Mouse (Mus musculus) adrenal gland, postnatal 36 days (tissue): Measurements from ENCODE around the gene Epb41. TPM values are rescaled to one million over a fixed set of nuclear protein-coding genes. Genes with fewer than 3 reads are reported as not detected.

ENCODE experiments used
- DNase-seq, 2 experiments: peaks; one replicate each; pipeline ENCODE4 v3.0.0; 2021; ENCODE audit warnings: mixed read lengths in 1 of 2
- total RNA-seq, 2 experiments: library from RNA; stranded (reverse); gene quantifications; 2 replicates each; pipeline ENCODE4 v1.2.3; 2021

Gene Epb41
- total RNA-seq, 2 experiments from 2014 or later = 45.8 to 63.6 TPM

DNA sequence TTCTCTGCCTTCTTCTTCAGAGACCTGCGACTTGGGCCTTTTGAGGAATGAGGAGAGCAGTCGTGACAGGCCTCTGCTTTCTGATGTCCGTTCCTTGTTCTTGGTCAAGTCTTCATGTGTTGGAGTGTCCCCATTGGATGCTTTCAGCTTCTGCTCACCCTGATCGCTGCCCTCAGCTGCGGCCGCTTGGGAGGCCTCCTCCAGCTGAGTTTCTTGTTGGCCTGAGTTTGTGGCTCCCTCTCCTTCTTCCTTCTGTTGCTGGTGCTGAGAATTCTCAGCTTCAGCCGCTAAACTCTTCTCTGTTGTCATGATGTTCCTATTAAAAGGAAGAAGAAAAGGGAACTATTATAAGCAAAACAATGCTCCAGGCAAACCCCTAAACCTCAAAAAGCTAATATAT is 68.0 kb downstream of the Epb41 start:
- DNase-seq = no peak

DNA sequence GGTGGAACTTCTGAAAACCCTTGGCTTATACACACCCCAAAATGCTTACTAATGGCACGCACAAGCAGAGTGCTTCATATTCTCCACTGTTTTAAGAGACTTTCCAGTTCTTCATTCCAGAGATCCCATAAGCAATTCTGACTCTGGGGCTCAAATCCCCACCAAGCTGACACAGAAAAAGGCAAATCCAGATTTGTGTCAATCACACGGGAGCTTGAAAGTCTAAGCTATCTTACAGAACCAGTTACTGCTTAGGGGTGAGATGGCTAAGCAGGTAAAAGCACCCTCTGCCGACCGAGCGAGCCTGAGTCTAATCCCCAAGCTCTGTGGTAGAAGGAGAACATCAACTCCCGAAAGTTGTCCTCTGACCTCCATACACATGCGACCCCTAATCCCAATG is 76.5 kb downstream of the Epb41 start:
- DNase-seq = no peak

DNA sequence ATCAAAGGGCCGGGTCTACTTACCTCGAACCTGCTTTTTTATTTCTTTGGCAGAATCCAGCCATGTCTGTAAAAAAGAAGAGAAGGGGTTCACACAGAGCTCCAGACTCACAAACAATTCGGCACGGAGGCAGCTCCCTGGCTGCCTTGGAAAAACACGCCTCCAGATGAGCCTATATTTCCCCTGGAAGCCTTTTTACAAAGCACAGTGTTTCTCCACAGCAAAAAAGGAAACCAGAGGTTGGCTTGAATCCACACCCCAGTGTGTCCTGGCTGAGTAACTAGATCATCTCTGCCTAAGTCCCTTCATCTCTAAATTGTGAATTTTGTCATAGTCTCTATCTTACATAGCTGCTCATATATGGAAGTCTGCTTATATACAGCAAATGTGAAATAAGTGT is 77.6 kb downstream of the Epb41 start:
- no peak for DNase-seq

DNA sequence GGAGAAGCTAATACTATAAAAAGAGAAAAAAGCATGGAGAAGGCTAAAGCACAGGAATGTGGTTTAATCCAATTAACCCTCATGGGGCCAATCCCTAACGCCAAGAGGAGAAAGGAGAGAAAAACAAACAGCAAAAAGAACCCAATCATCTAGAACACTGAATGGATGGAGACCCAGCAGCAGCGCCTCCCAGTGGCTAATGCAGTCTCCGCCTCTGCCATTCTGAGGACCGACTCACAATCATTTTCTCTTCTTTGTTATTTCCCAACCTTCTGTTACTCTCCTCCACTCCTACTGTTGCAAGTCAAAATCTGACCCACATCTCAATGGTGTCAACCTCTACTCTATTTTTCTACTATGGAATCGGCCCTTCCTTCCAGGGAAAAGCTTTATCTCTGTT is 78.1 kb downstream of the Epb41 start:
- DNase-seq = peak in 1 of 2 experiments; percentile 11

DNA sequence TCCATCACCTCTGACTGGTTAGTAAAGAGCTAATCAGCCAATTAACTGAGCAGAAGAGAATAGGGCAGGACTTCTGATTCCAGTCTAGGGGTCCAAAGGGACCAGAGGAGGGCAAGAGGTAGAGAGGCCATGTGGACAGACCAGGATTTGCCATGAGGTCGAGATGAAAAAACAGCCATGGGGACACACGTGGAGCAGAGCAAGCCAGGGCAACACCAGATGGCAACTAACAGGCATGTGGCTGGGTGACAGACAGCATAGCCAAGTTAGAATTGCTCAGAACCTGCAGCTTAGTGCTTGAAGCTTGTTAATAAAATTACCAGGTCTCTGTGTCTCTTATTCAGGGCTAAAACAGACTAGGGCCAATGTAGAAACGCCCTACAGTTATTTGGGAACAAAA is 81.3 kb downstream of the Epb41 start:
- no peak for DNase-seq

DNA sequence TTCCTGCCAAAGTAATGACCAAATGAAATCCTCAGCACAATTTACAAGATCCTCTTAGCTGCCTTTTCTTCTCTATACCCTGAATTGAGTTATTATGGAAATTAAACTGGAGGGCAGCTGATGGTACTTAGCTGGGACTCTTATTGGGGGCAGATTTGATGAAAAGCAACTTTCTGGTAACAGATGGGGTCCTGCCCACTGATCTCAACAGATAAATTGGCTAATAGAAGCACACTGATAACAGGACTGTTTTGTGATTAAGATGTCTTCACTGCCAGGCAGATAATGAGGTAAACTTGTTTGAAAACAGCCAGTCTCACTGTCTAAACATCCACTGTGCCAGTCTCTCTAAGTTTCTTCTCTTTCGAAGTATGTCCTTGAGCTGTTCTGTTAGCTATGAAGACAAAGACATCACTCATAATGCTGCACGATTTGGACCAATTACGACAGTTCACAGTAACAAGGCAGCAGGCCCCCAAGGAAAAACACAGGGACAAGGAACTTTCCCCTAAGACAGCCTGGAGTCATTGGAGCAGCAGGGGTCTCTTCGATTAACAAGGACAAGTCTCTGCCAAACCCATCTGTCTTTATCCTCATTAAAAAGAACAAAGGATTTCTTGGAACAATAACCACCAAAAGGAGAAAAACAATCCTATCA is 92.1 kb downstream of the Epb41 start:
- no peak for DNase-seq

DNA sequence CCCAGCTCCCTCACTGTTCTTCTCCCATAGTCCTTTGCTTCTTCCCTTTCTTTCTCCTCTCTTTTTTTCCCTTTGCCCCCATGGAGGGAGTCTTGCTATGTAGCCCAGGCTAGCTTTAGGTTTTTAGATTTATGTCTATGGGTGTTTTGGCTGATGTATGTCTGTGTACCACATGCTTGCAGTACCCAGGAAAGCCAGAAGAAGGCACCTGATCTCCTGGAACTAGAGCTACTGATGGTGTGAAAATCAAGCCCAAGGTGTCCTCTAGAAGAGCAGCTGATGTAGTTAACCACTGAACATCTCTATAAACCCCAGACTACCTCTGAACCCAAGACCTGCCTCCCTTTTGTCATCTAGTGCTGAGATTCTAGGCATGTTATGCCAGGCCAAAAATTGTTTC is 93.4 kb downstream of the Epb41 start:
- no peak for DNase-seq

DNA sequence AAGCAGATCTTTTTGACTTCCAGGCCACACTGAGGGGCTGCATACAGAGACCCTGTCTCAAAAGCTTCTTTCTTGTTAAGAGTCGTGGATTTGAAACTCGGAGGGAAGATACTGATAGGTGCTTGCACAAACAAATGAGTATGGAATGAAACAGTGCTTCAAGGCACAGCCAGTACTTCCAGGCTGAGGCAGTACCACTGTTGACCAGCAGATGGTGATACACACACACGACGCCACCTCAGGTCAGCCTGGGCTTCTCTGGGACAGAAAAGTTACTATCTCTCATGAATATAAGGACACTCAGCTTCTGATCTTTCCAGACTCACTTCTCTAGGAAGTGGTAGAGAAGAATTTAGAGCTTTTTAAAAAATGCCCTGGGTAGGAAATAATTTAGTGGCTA is 97.9 kb downstream of the Epb41 start:
- DNase-seq = peak; percentile 80 to 81

DNA sequence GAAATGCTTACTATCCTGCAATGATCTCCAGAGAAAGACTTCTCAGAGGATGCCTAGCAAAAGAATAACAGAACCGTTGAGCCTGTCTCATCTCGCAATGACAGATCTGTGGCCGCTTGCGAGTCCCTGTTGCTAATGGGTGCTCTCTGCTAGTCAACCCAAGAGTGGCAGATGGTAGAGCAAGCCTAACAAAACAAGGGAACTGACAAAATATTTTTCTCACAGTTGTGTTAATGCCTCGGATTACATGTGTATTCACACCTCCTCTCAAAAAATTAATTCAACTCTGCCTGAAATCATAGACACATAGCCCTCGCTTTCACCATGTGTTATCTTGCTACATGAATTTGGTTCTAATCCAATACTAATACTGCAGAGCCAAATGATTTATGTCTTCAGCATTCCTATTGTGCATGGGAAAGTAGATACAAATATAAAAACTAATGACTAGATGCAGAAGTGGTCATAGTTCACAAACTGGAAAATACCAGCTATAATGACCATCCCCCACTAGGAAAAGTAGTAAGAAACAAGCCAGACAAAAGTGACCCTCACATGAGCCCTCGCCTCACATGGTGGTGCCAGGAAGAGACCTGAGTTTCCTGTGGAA is 104.8 kb downstream of the Epb41 start:
- no peak for DNase-seq

DNA sequence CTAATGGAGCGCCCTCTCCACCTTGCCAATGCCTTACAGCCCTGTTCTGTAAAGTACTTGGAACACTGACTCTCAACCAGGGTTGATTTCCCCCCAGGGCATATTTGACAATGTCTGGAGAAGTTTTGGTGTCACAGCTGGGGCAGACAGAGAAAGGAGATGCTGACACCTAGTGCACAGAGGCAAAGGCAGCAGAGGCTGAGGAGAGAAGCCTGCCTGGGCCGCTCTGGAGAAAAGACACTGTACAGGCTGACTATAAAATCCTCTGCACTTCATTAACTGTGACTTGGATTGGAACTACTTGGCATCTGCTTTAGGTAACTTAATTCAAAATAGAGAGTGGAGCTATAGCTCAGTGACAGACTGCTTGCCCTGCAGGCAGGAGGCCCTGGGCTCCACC is 106.2 kb downstream of the Epb41 start:
- no peak for DNase-seq

DNA sequence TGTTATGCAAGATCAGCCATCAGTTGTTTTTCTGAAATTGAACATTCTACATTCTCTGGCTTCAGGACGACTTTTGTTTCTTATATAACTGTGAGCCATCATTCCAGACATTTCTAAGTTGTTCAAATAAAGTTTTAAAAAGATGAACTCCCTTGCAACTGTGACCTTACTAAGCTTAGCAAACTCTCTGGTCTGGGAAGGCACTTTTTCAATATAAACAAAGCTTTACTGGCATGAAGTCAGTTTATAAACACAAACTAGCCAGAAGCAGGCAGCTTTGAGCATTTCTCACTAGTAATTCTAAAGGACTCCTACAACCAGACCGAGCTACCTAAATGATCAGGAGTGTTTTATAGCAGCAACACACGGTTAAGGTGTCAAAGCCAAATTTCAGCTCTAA is 118.0 kb downstream of the Epb41 start:
- no peak for DNase-seq

DNA sequence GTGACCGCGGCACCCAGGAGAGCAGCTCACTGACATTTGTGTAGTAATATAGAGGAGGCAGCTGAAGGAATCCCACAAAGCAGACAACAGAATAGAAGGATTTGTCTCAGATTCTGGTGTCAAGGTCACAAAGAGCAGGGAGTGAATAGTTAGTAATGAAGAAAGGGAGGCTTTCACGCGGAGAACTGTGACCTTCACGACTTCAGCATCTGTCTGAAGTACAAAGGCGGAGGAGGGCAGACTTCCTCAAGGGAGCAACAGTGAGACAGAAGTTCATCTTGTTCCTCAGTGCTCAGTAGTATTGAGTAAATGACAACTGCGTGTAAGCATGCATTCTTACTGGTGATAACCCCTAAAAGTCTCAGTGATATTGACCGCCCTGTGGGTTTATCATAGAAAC is 124.5 kb downstream of the Epb41 start:
- DNase-seq = no peak

DNA sequence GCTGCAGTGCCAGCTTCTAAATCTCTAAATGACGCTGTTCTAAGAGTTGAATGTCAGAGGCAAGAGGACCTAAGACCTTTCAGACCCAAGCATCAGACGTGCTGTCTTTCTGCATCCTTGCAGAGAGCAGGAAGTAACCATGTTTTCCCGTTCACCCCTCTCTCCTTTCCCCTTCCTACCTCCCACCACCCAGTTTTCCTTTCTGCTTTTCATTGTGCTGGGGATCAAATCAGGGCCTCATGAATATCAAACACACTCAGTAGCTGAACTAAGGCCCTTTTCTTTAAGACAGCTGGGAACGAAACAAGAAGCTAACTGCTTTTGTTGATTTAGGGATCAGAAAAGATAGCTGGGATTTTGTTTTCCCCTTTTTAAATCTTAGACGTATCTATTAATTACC is 125.2 kb downstream of the Epb41 start:
- DNase-seq = no peak

DNA sequence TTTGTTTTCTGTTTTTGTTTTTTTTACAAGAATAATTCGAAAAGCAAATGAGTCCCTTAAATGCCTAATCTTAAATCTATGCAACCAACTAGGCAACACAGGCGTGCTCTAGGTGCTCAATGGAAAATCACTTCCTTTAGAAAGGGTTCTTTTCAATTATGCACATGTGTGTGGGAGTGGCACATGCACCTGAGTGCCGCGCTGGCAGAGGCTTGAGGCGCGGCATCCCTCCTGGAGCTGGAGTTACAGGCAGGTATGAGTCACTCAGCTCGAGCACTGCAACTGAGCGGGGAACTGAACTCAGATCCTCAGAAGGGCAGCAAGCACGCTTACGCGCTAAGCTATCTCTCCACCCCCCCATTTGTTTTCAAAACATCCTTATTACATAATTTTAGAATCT is 127.3 kb downstream of the Epb41 start:
- DNase-seq = no peak

DNA sequence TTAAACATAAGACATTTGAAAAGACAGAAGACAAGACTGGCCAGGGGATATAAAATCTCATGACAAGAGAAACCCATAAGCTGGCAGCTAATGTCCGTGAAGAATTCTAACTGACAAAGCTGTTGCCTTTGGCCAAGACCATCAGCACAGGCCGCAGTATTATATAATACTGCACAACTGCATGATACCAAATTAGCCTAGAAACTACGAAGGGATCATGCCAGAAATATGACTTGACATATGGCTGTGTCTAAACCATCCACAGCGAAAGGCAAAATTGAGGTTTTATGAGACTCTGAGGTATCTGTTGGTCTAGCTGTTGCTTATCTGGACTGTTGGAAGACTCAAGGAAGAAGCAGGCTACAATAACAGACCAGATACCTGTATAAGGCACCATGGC is 134.3 kb downstream of the Epb41 start:
- DNase-seq = no peak

DNA sequence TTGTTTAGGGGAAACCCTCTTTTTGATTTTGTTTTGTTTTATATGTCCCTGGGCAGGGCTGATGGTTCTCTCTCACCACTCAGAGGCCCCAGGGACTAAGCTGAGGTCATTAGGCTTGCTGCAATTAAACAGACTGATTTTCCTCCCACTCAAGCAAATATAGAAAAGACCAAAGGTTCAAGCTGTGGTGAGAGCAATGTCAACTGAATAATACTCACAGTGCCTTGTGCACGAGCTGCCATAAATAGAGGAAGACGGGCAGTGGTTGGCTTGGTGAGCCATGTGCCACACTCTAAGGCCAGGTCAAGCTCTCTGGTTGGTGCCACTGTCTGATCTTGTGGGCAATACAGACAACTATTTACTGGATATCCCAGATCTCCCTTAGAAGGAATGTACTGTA is 135.7 kb downstream of the Epb41 start:
- no peak for DNase-seq

DNA sequence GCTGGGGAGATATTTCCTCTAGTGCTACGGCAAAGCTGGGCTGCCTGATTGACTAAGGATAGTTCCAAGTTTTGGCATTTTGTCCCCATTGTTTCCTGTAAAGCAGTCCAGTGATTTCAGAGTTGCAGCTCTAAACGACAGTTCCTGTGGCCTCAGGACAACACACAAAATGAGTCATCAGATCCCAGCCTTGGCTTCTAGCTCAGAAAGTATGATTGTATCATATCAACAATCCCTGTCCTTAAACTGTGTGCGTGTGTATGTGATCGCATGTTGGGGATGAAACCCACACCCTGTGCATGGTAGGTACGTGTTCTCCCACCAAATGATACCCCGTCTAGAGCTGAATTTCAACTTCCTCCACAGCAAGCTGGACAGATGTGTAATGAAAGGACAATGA is 146.0 kb downstream of the Epb41 start:
- DNase-seq = peak in 1 of 2 experiments; percentile 29

DNA sequence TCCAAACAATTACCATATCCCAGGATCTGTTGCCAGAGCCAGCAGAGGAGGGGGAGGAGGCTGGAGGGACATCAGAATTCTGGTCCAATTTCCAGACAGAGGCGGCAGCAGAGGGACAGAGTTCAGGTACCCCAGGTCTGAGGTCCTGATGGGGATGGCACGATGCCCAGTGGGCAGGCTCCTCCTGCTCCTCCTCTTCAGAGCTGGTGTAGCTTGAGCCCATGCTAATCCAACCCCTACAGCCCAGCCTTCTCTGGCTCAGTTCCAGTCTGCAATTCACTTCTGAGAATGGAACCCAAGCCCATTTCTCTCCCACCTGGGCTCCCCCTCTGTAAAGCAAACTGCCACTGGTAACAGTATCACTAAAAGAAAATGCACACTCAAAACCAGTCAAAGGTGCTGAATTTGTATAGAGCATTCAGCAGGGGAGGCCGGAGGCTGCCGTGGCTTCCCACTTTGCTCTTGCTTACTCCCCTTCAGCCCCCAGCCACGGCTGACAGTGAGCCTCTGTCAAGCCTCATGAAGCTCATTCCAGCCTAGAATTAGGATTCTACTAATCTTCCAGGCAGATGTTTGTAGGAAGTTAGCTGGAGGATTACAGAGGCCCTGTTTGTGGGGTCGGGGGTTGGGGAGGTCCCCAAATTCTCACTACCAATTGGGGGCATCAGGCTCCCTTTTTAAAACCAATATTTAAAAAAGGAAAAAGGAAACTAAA is 150.9 kb downstream of the Epb41 start:
- peak; percentile 21 to 44 for DNase-seq

DNA sequence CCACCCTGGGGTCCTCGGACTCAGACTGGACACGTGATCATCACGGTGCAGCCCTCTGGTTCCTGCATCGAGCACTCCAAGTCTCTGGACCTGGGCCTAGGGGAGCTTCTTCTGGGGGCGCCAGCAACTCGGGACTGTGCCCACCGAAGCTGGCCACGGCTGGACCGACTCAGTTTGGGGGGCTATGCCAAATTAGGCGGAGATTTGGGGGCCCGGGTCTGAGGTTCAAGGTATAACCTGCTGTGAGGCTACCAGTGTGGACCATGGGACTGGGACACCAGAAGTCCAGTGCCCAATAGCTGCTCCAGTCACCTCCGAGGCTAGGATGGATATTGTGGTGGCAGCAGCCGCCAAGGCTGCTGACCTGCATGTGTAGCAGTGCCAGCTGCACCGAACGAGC is 152.7 kb downstream of the Epb41 start:
- no peak for DNase-seq

DNA sequence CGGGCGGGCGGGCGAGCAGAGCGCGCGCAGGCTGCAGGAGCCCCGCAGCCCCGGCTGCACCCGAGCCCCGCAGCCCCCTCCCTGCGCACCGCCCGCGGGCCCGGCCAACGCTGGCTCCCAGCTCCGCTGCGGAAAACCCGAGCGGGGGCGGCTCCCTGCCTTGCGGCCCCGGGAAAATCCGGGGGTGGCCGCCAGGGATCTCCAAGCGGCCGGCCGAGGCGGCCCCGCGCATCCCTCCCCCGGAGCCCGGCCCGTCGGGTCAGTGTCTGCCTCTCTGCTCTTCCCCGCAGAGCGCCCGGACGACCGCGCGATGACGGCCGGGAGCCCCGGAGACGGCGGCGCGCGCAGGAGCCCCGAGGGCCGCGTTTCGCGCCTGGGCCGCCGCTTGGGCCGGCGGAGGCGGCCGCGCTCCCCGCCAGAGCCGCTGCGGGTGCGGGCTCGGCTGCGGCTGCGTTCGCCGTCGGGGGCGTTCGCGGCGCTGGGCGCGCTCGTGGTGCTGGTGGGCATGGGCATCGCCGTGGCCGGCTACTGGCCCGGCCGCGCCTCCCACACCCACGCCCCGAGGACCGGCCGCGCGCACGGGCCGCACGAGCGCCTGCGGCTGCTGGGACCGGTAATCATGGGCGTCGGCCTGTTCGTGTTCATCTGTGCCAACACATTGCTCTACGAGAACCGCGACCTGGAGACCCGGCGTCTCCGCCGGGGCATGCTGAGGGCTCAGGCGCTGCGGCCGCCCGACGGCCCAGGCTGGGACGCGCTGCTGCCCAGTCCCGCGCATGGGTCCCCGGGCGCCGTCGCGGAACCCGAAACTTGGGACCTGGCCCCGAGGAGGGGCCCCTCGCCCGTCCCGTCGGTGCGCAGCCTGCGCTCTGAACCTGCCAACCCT is 153.4 kb downstream of the Epb41 start, which contains the start of gene Tmem200b:
TSS of gene Tmem200b (plus strand) at position 311 of the 886 bp plus-strand sequence.
- peak; percentile 32 to 52 for DNase-seq

DNA sequence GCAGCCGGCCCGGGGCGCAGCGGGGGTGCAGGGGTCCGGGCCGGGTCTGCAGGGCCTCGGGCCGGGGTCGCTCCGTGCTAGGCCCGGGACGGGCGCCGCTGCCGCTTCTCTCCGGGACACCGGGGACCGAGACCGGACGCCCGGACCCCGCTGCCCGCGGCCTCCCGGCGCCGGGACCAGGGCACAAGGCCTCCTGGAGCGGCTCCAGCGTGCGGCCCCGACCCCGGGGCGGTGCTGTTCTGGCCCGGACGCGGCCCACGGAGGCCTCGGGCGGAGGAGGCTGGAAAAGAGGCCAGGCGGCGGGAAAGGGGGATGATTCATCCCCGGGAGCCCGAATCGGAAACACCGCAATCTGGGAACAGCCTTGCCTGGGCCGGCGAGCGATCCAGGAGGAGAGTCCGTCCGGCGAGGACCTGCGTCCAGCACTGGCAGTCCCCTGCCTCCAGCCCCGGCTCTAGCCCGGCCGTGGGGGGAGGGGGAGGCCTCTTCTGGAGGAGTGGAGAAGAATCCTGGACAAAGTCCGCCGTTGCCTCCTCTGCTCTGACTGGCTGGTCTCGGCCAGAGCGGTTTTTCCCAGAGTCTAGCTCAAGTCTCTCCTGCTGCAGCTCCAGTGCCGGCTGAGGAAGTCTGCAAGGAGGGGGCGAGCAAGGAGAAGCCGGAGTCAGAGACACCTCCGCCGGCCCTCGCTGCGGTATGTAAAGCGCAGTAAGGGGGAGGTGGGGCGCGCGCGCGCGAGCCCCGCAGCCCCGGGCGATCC is 154.3 kb downstream of the Epb41 start:
- DNase-seq = peak; percentile 76 to 82

DNA sequence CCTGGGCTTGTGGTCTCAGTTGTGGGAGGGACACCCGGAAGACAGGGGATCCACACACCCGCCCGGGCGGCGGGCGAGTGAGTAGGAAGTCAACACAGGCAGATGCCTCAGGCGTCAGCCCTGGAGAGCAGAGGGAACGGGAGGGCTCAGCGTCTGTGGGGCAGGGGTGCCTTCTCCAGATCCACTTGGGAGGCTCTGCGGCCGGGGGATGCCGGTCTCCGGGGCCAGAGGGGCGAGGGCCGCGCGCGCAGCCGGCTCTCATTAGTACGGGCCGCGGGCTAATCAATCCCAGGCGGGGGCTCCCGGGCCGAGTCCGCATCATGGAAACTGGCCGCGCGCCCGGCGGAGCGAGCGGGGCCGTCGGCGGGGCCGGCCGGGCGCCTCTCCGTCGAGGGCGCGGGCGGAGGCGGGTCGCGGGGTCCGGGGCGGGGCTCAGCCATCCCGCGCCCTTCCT is 155.0 kb downstream of the Epb41 start:
- DNase-seq = peak; percentile 58 to 68
